Mouse (Mus musculus) hematopoietic stem cell, adult 5-6 weeks (primary cell): ENCODE data around the gene Rfng. TPM values are rescaled to one million over a fixed set of nuclear protein-coding genes. Genes with fewer than 3 reads are reported as not detected.

Experiments
- ATAC-seq, 2 experiments: fragments of 125-278 bp in 1 of 2; replicated peaks in 1 of 2; 2 replicates each; pipeline ENCODE4 v1.8.0; 2016 to 2017; ENCODE audit warnings: inconsistent platforms in 2 of 2, mild to moderate bottlenecking in 2 of 2, moderate number of reproducible peaks in 2 of 2, low read depth in 1 of 2, moderate TSS enrichment in 1 of 2; ENCODE audit not compliant: low FRiP score in 2 of 2, poor library complexity in 2 of 2, severe bottlenecking in 2 of 2, insufficient read depth in 1 of 2, low TSS enrichment in 1 of 2
- total RNA-seq: library from RNA; stranded (forward); fragments of 172-1452, 232-1000 nt; gene quantifications from 2 replicates; pipeline ENCODE4 v1.2.3, GENCODE M21; 2017

The Rfng gene
- total RNA-seq, 1 experiment from 2014 or later: 4.0 TPM

GRCm38 (mm10) chr11:120820546-120820945, 36.5 kb upstream of the Rfng start:
- ATAC-seq: no peak

DNA sequence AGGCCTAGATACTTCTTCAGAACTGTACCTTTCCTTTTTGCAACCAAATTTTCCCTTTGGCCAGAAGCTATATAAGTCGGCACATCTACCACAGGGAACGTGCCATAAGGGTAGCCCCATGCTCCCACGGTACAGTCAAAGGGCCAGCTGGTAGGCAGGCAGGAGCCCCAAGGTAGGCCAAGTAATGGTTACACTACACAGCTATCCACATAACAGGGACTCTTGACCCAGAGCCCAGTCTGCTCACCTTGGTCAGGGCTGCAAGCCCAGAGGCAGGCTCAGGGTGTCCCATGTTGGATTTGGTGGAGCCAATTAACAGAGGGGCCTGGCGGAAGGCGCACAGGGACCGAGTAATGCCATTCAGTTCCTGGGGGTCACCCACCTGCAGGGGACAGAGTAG, 35.5 kb upstream of the Rfng start:
- no peak for ATAC-seq

DNA sequence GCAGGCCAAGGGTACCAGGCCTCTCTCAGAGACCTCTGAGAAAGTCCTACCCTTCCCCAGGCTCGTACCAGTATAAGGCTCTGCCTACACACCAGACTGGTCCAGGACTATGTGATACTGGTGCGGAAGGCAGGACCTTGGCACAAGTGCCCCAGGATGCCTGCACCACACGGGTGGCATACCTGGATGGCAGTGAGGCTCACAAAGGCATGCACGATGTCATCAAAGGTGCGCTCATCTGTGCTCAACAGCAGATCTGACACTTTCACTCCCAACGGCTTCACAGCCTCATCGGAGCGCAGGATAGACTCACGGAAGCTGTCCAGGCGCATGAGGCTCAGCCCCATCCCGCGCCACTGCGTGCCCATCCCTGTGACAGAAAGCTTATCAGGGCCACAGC, 34.2 kb upstream of the Rfng start:
- no peak for ATAC-seq

DNA sequence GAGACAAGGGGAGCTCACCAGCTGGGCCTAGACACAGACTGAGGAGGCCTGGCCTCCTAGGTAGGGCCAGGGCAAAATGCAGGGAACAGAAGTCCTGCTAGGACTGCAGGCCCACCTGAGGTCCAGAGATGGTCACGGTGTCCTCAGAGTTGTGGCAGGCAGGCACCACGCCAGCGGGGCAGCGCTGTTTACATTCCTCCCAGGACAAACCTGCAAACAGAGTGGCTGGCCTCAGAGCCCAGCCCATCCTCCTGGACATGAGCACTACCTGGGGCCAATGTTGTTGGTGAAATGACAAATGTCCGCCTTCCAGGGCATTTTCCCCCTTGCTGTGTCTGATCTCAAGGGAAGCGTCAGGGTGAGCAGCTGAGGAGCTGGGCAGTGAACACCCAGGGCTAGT, 33.4 kb upstream of the Rfng start:
- no peak for ATAC-seq

- ATAC-seq: no peak
Measured at GRCm38 (mm10) chr11:120812068-120812467, 28.1 kb upstream of the Rfng start.

DNA sequence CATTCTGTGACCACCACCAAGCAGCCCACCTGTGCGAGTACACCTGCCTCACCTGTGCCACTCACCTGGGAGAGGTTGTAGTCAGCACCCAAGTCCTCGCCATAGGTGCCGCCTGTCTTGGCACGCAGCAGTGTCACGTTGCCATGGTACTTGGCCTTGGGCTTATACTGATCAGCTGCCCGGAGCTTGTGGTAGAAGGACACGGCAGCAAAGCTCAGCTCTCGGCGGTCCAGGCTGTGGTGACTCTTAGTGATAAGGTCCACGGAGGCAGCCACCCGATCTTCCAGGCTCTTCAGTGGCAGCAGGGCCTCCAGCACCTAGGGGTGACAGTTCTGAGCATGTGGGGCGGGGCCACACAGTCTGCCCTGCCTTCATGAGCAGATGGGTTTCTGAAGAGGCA, 24.0 kb upstream of the Rfng start:
- ATAC-seq: no peak

DNA sequence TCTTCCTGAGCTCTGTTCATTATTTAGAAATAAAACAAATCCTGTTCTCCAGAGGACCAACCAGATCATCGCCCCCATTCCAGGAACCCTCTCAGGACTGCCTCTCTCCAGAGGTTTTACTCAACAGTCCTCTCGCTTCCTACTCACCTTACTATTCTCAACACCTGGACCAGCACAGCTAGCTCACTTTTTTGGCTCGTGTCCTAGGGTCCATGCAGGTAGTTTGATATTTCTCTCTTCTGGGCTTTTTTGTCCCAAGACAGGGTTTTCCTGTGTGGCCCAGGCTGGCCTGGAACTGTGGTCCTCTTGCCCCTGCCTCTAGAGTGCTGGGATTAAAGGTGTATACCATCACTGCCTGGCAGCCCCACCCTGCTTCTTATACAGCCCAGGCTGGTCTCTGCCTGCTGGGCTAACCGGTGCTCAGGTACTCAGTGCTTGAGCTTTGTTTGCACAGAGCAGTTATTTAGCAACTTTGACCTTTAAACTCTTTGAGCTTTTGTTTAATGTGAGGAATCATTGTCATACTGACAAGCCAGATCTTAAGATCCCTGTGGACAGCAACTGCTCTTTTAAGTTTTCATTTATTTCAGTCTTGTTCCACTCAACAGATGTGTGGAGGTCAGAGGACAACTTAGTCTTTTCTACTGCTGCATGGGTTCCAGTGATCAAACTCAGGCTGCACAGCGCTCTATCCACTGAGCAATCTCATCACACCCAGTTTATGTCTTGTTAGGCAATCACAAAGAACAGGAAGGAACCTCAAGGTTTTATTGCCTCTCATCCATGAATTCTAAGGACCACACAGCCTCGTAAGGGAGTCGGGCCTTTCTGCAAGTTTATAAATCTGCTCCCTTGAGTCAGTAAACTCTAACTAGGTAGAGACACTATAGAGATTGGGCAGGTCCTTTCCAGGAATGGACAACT, 21.6 kb upstream of the Rfng start:
- no peak for ATAC-seq

GRCm38 (mm10) chr11:120804769-120805168, 20.8 kb upstream of the Rfng start:
- ATAC-seq: no peak

- ATAC-seq: no peak
Measured at GRCm38 (mm10) chr11:120804274-120804673, 20.3 kb upstream of the Rfng start.

GRCm38 (mm10) chr11:120800061-120800904, 16.3 kb upstream of the Rfng start:
- peak; percentile 77 to 81 for ATAC-seq

DNA sequence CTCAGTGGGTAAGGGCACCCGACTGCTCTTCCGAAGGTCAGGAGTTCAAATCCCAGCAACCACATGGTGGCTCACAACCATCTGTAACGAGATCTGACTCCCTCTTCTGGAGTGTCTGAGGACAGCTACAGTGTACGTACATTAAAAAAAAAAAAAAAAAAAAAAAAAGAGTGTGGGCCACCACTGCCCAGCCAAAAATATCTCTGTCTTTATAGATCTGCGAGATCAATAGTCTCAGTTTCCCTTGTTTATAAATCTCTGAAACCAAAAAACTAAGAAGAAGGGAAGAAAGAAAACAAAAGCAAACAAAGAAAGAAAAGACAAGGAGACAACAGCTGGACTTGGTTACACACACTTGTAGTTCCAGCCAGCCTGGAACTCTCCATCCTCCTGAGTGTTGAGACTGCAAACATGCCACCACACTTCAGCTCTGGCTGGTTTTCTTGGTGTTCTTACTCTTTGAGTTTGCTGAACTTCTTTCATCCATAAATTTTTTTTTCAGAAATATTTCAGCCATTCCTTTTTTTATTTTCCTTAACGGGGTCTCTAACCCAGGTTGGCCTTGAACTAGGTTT, 15.4 kb upstream of the Rfng start:
- ATAC-seq: no peak

GRCm38 (mm10) chr11:120798244-120798643, 14.2 kb upstream of the Rfng start:
- no peak for ATAC-seq

- ATAC-seq: no peak; a peak in 2 of 4 replicates
Measured at GRCm38 (mm10) chr11:120796614-120796946, 12.6 kb upstream of the Rfng start.

DNA sequence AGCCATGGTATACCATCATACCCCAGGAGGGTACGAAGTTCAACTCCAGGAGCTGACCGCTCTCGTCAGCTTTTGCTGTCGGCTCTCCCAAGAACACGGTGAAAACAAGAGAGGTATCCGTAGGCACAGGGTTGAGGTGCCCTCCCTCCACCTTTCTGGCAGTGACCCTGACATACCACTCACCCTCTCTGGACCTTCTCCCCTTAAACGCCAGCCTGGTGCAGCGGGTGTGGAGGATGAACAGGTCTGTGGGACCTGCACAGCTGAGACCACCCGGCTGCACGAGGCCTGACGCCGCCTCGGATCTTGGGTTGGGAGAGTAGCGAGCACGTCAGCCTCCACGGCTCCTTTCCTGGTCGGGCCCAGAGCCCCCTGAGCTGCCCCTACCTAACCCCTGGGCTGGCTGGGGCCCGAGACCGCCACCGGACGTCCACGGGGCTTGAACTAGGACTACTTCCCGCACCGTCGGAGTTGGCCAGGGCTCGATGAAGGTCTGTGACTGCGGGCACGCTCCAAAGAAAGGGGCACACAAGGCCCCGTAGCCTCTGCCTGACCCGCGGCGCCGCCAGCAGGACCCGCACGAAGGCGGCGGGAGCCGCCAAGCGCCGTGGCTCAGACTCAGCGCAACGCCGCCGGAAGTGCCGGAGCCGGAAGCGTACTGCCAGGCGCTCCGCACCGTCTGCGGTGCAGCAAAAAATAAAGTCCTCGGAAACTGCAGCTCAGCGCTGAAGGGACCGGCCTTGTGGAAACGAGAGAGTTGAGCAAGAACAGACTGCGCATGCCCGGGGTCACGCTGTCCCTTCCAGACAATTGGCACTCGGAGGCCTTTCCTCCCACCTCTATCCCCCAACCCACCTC, 12.0 kb upstream of the Rfng start, which contains the start of gene Dus1l:
TSS of gene Dus1l (minus strand) at position 648 of the 858 bp plus-strand sequence.
- ATAC-seq: peak; percentile 83 to 85

- no peak for ATAC-seq
Measured at GRCm38 (mm10) chr11:120792652-120793051, 8.6 kb upstream of the Rfng start.

- ATAC-seq: no peak
Measured at GRCm38 (mm10) chr11:120789810-120790209, 5.8 kb upstream of the Rfng start.

DNA sequence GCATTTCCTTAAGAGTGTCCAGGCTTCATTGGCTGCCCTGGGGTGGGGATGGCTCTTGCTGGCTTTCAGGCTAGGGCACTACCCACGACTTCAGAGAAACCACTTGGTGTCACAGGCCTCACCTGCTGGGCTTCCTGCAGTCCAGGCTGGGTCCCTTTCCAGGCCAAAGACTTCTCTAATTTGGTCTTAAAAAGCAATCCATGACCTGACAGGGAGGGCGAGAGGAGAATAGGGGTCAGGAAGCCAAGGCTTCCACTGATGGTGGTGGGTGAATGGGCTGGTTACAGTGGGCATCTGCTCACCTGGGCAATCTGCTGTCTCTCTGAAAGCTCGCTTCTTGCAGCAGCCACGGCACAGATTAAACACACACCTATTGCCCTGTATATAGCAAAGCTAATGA, 5.3 kb upstream of the Rfng start:
- no peak for ATAC-seq
